In genomic region chr1:180726183-180726582, GRCm38 (mm10) we compare ENCODE assay signal across 9 mouse cellular contexts. TPM values are rescaled to one million over a fixed set of nuclear protein-coding genes. Genes with fewer than 3 reads are reported as not detected.
DNase-seq lines count a peak whose midpoint lies in the region; ATAC-seq and TF ChIP-seq lines count a peak whose summit lies in the region.
"Had no signal": no experiment of that assay in that cellular context is flagged by ENCODE, and none has a peak within 500 bp of the region (broad histone marks: within the 10 kb centered on the region; RNA-seq: fewer than 3 reads in every experiment).

No protein-coding gene starts in this region.

- no peaks in the 10 kb centered on the region for H3K4me1 ChIP-seq in ES-Bruce4 (ENCODE audit: control insufficient read depth, insufficient read depth, low read length)
- peaks cover 36% of the 10 kb centered on the region for H3K4me1 ChIP-seq in limb, embryonic 13.5 days
- peaks cover 21% of the 10 kb centered on the region for H3K4me1 ChIP-seq in midbrain, embryonic 14.5 days (ENCODE audit: control insufficient read depth, insufficient read depth, low read length)

- ATAC-seq in erythroid progenitor cell, adult 5-6 weeks (replicated peaks; ENCODE audit: low FRiP score, poor library complexity, severe bottlenecking), result peak; percentile 62
- ATAC-seq in limb, embryonic 13.5 days (ENCODE audit: low FRiP score, low read depth), result peak; percentile 73
- ATAC-seq in midbrain, embryonic 14.5 days (ENCODE audit: low FRiP score, low TSS enrichment), result no peak

- intact Hi-C loops in gastrocnemius, postnatal 14 days (cut with DNase I; ENCODE audit: low total_unique reads), result no loop called here

- 0% methylated on average over 28 of the region's 42 CpGs for WGBS in limb, embryonic 13.5 days
- under 1% methylated on average over 42 of the region's 42 CpGs for WGBS in midbrain, embryonic 14.5 days

- H3K4me3 ChIP-seq in ES-Bruce4 (ENCODE audit: low read depth, low read length), result peak overlapping the region; percentile 94
- peak overlapping the region; percentile 99 for H3K4me3 ChIP-seq in limb, embryonic 13.5 days
- H3K4me3 ChIP-seq in midbrain, embryonic 14.5 days (replicated peaks; ENCODE audit: low read depth, low read length), result peak overlapping the region; percentile 99

- no peak for TF ChIP-seq CTCF in ES-Bruce4 (IDR thresholded peaks at IDR 0.05; ENCODE audit: low read depth, low read length)

- DNase-seq in gastrocnemius, postnatal 14 days, result peak; percentile 57
- no peak for DNase-seq in gastrocnemius, postnatal 25 days
- DNase-seq in midbrain, embryonic 14.5 days, result no peak
- no peak for DNase-seq in spleen, postnatal 10 days (ENCODE audit: low spot score in 2 of 2)
- no peak for DNase-seq in right cerebral cortex, postnatal 36 days (ENCODE audit: low spot score in 2 of 2)

- H3K36me3 ChIP-seq in ES-Bruce4 (ENCODE audit: control insufficient read depth, insufficient read depth, low read length, poor library complexity, severe bottlenecking), result no peaks in the 10 kb centered on the region
- H3K36me3 ChIP-seq in limb, embryonic 13.5 days, result no peaks in the 10 kb centered on the region
- no peaks in the 10 kb centered on the region for H3K36me3 ChIP-seq in midbrain, embryonic 14.5 days (ENCODE audit: control insufficient read depth, insufficient read depth, low read length)

- H3K4me2 ChIP-seq in limb, embryonic 13.5 days (replicated peaks), result peak overlapping the region; percentile 81
- peak overlapping the region; percentile 82 for H3K4me2 ChIP-seq in midbrain, embryonic 14.5 days (ENCODE audit: low read length)

- H3K9ac ChIP-seq in ES-Bruce4 (ENCODE audit: low read depth, poor library complexity, severe bottlenecking), result peak overlapping the region; percentile 91
- peak overlapping the region; percentile 99 for H3K9ac ChIP-seq in limb, embryonic 13.5 days
- H3K9ac ChIP-seq in midbrain, embryonic 14.5 days (replicated peaks; ENCODE audit: low read length), result peak overlapping the region; percentile 88

- H3K9me3 ChIP-seq in ES-Bruce4 (replicated peaks; ENCODE audit: control insufficient read depth, insufficient read depth, low read length, poor library complexity, severe bottlenecking), result no peaks in the 10 kb centered on the region
- H3K9me3 ChIP-seq in limb, embryonic 13.5 days, result no peaks in the 10 kb centered on the region
- no peaks in the 10 kb centered on the region for H3K9me3 ChIP-seq in midbrain, embryonic 14.5 days (ENCODE audit: control insufficient read depth, low read length)

- TF ChIP-seq EP300 in ES-Bruce4 (IDR thresholded peaks at IDR 0.05; ENCODE audit: insufficient read depth, low read depth, low read length), result no peak

- H3K27me3 ChIP-seq in ES-Bruce4 (ENCODE audit: control insufficient read depth, insufficient read depth, low read length, poor library complexity, severe bottlenecking), result no peaks in the 10 kb centered on the region
- H3K27me3 ChIP-seq in limb, embryonic 13.5 days, result no peaks in the 10 kb centered on the region
- no peaks in the 10 kb centered on the region for H3K27me3 ChIP-seq in midbrain, embryonic 14.5 days (ENCODE audit: control insufficient read depth, insufficient read depth, low read length)

- no peak for TF ChIP-seq POLR2A in ES-Bruce4 (IDR thresholded peaks at IDR 0.05; ENCODE audit: insufficient read depth, low read length)

- H3K27ac ChIP-seq in ES-Bruce4 (ENCODE audit: insufficient read depth, low read length), result no peak overlapping the region
- peak overlapping the region; percentile 93 for H3K27ac ChIP-seq in limb, embryonic 13.5 days
- H3K27ac ChIP-seq in midbrain, embryonic 14.5 days (replicated peaks; ENCODE audit: low read depth, low read length), result peak overlapping the region; percentile 86

RNA-seq across cellular contexts. Expression of gene Acbd3, which starts 0.3 kb away (rescaled TPM):
- 10 to 100 TPM; 15.4 to 16.9 TPM for total RNA-seq in gastrocnemius, postnatal 14 days (2021)
- total RNA-seq in gastrocnemius, postnatal 25 days (2021), result 10 to 100 TPM; 12.2 to 12.9 TPM
- polyA plus RNA-seq in ES-Bruce4 (2011; ENCODE audit: insufficient read depth, insufficient read length, low read depth, missing spikeins), result 44.8 and 47.7 TPM in 2 replicates
- total RNA-seq in erythroid progenitor cell, adult 5-6 weeks (2015; ENCODE audit: low replicate concordance), result 14.8 and 18.9 TPM in 2 replicates
- 22.2 and 26.7 TPM in 2 replicates for total RNA-seq in erythroid progenitor cell, adult 5-6 weeks (2017; ENCODE audit: low replicate concordance)
- 25.0 and 25.4 TPM in 2 replicates for polyA plus RNA-seq in limb, embryonic 13.5 days (2015; fragmentation: Nextera tagmentation; extraction: Ambion mirVana)
- polyA plus RNA-seq in midbrain, embryonic 14.5 days (2014; fragmentation: Nextera tagmentation; extraction: Ambion mirVana), result 25.2 and 27.2 TPM in 2 replicates

RNA-seq across cellular contexts. Expression of gene Mixl1, which starts 29.3 kb away (rescaled TPM):
- not detected for total RNA-seq in gastrocnemius, postnatal 14 days (2021)
- not detected for total RNA-seq in gastrocnemius, postnatal 25 days (2021)
- polyA plus RNA-seq in ES-Bruce4 (2011; ENCODE audit: insufficient read depth, insufficient read length, low read depth, missing spikeins), result 0.78 and 1.2 TPM in 2 replicates
- not detected in 2 replicates for total RNA-seq in erythroid progenitor cell, adult 5-6 weeks (2015; ENCODE audit: low replicate concordance)
- not detected in 2 replicates for total RNA-seq in erythroid progenitor cell, adult 5-6 weeks (2017; ENCODE audit: low replicate concordance)
- polyA plus RNA-seq in limb, embryonic 13.5 days (2015; fragmentation: Nextera tagmentation; extraction: Ambion mirVana), result 0.34 and 0.46 TPM in 2 replicates
- polyA plus RNA-seq in midbrain, embryonic 14.5 days (2014; fragmentation: Nextera tagmentation; extraction: Ambion mirVana), result not detected in 2 replicates
- polyA plus RNA-seq: large intestine, adult 2 months had no signal
